Mouse (Mus musculus) gastrocnemius, postnatal 4 days (tissue): Measurements from ENCODE around the gene Kif20b. TPM values are rescaled to one million over a fixed set of nuclear protein-coding genes. Genes with fewer than 3 reads are reported as not detected.

ENCODE experiments used
- DNase-seq, 2 experiments: peaks; one replicate each; pipeline ENCODE4 v3.0.0; 2021 to 2022; ENCODE audit warnings: low spot score in 2 of 2, mixed read lengths in 2 of 2
- microRNA-seq: library from miRNA; unstranded; fragments of <30 nt; microRNA quantifications from one replicate; pipeline ENCODE4 v1.2.0, GENCODE M21; 2021
- total RNA-seq, 2 experiments: library from RNA; stranded (reverse); gene quantifications; 2 replicates each; pipeline ENCODE4 v1.2.3; 2021

Kif20b gene
- total RNA-seq, 2 experiments from 2014 or later = 12.7 to 13.0 TPM

DNA sequence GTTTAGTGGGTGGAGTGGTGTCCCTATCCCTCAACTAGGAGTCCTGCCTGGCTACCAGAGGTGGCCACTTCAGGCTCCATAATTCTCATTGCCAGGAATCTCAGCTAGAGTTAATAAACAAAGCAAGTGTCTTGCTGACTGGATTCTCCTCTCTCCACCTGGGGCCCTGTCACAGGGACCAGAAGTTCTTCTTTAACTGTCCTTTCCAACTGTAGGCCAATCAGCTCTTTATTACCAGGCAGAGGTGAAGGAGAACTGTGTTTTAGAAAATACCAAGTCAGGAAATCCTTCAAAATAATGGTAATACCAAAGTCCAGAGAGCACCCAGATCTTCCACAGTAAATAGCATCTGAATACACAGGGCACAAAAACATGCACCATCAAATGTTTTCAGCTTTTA is 9.8 kb upstream of the Kif20b start:
- DNase-seq = no peak

DNA sequence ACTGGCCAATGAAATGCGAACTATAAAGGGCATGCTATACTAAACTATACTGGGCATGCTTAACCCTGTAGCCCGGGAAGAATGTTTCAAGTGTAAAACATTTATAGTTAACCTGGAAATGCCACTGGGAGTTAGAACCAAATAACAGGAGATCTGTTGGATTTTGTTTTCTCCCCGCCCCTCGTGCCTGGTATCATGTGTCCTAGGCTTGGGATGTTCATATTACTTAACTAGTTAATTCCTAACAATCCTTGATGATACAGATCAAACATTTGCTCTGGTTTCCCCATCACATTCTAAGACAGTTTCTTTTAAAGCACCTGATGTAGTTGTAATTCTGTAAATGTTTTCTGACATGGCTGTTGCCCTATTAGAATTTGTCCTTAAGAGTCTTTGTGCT is 2.1 kb upstream of the Kif20b start:
- no peak for DNase-seq

DNA sequence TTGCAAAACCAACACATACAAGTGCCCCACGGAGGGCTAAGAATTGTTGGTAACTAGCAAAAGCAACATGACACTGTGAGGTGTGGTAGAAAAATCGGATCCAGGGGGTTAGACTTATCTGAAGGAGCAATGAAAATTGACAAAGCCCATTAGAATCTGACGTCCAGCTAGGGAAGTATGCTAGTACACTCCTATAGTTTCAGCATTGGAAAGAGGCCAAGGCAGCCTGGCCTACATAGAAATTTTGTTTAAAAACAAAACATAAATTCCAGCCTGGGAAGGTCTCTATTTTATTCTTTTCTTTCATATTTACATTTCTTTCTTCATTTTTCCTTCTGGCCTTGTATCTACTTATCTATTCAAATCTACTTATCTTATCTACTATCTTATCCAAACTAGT is 1.6 kb upstream of the Kif20b start:
- no peak for DNase-seq

DNA sequence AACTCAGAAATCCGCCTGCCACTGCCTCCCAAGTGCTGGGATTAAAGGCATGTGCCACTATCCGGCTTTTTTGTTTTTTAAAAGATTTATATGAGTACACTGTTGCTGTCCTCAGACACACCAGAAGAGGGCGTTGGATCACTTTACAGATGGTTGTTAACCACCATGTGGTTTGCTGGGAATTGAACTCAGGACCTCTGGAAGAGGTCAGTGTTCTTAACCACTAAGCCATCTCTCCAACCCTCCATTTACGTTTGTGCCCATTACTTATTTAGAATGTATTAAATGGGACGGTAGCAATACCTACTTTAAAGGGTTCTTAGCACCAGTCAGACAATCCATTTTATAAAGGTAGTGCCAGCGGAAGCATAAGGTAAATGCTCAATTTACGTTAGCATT is 909 bp upstream of the Kif20b start:
- no peak for DNase-seq

DNA sequence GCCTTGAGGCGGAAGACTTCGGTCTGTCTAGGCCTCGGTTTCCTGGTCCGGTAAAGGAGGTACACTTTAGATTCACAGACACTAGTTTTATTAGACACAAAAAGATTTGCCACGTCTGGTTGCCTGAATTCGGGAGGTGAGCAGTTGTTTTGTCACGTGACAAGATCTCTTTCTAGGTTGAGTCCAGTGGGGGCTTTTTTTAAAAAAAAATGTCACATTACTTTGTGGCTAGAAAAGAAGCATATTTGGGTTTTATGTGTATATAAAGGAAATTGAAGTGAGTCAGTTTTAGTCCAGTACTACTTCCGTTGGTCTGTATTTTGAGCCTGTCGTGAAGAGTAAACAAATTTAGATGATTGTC is 422 bp downstream of the Kif20b start:
- no peak for DNase-seq

DNA sequence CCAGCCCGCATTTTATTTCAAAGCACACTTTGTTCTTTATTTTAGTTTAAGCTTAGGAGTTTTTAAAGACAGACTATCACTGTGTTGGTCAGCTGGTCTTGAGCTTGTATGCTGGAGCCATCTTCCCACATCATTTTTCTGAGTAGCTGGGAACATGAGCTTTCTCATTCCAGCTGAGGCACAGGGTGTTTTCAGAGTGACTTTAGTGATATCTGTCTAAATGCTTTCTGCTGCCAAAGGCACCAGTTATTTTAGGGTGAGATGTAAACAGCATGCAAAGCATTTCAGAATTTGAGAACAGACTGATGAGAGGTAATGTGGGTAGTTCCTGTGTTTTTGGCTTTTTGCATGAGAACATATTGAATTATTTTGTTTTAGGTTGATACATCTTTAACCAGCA is 25.0 kb downstream of the Kif20b start:
- DNase-seq = no peak

DNA sequence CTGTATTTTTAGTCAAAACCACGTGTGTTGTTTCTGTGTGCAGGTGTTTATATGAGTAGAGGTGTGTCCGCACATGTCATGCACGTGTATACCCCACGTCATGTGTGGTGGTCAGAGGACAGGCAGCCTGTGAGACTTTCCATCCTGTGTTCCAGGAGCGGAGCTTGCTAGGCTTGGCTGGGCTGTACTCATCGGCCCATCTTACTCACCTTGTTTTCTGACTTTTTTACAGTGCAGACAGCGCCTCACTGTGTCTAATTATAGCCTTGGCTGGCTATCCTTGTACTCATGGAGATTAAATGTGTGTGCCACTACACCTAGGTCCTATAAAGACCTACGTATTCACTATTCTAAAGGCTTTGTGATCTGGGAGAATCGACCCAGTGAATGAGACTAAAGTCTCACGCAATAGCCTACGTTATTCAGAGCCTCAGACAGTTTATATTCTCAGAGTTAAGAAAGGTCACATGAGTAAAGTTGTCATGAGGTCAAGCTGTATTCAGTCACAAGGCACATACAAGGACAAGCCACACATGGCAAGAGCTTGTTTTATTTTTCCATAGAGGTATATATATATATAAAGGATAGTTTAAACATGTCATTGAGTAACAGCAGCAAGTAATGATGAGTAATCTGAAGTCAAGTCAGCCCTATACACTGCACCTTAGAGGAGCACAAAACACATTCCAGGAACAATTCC is 31.8 kb downstream of the Kif20b start:
- no peak for DNase-seq

DNA sequence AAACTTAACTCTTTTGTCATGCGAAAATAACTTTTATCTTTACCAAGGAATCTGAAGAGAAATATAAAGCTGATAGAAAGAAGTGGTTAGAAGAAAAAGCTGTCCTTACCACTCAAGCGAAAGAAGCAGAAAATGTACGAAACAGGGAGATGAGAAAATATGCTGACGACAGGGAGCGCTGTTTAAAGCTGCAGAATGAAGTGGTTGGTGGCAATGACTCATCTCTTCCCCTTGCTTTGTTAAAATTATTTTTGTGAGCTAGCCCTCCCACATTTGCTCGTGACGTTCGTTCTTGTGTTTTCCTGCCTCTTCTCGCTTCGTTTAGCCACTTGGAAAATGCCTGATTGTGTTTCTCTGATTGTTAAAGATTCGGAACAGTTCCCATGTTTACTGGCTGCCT is 37.2 kb downstream of the Kif20b start:
- no peak for DNase-seq

DNA sequence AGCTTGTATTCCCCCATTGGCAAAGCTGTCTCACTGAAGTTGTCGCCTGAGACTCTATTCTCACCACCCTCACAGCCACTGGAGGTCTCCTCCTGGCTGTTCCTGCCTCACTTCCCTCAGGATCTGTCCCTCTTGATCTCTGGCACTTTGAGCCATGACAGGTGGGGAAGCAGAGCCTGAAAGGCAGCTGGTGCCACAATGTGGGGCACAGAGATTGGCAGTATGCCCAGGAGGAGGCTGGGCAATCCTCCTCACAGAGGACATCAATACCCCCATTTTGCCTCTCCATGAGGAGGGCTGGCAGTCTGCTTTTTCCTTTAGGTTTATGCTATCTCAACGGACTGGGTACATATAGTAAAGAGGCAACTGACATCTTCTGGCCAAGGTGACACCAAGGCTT is 62.6 kb downstream of the Kif20b start:
- peak in 1 of 2 experiments; percentile 9 for DNase-seq

DNA sequence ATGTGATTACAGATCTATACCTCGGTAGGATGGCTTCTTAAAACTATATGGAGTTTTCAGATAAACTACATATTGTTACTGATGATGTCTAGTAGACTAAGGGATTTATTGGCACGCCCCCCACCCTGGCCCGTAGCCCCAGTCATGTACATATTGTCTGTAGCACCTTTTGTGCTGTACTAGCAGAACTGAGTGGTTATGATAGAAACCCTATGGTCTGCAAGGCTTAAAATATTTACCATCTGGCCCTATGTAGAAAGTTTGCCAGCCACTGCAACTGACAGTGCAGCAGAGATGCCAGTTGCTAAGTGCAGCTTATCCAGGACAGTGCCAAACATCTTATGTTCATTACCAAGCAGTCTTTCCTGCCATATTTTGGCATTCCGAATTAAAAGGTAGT is 68.3 kb downstream of the Kif20b start:
- no peak for DNase-seq

DNA sequence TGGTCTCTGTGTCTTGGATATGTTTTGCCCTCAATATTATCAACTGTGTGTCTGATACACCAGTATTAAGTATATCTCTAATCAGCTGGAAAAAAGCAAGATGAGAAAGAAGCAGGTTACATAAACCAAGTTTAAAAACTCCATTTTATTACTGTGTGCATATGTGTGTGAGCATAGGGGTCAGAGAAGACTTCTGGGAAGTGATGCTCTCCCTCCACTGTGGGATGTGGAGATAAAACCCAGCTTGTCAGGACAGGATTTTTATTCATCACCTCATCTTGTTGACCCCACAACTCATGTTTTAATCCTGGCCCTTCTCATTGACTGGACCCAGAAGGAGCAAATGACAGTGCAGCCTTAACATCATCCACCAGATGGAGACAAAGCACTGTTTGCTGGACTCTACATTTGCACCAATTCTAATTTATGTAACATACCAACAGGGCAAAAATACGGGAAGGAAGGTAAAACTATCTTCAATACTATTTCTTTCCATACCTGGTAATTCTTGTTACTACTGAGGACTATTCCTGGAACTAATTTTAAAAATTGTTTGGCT is 70.9 kb downstream of the Kif20b start:
- DNase-seq = peak in 1 of 2 experiments; percentile 13

DNA sequence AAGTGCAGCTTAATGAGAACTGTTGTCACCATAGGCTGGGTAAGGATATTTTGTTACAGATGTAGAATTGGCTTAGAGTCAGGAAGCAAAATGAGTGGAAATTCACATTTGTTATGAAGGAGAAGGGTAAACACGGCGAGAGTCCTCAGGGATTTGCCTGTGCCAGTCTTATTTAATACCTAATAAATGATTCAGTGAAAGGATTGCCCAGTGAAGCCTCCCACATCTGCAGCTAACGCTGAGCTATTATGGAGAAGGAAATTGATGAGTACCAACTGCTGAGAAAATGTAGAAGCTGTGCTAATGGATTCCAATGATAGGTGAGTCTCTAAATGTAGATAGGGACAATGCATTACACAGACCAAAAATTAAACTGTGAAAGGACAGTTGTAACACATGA is 92.9 kb downstream of the Kif20b start:
- no peak for DNase-seq

DNA sequence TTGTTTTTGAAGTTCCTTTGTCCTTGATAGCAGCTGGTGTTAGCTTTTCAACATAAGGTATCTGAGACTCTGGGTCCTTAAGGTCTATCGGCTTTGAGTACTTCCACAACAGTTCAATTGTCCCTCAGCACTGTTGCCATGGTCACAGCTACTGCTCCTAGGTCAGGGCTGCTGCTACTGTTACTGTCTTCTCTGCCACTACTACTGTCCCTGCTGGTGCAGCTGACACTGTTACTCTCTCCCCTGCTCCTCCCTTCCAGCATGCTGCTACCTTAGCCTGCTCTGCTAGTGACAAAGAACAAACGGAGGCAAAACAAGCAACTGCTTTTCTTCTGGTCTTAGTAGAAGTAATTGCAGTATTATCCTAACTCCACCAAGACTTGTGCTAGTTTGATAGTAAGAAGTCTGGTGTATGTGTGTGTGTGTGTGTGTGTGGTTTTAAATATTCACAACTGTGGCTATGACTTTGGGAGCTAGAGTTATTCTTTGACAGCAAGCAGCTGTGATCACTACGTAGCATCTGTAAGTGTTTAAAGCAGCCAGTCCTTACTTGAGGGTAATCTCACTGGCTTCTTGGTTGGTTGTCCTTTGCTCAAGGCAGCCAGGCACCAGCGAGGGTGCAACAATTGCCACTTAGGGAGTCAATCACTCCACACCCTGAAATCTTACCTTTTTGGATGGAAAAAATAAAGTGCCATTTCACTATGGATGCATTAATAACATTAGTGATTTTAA is 95.5 kb downstream of the Kif20b start:
- DNase-seq = no peak

DNA sequence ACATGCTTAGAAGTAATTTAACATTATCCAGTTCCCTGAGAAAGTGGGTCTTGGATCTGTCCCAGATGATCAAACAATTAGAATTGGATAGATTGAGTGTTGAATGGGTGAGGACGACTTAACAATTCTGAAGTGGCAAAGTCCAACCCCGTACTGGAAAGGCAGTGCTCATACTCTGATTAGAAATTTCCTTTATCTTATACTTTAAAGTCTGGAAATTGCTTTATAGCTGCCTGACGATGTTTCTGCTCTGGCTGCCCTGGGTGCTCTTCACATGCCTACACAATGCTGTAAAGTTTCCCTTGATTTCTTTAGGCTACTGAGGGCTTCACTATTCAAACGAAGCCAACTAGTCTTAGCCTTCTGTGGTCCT is 96.0 kb downstream of the Kif20b start:
- DNase-seq = no peak

Small RNA genes within 50 kb of the gene (microRNA-seq; reads per million reads assigned to microRNA genes)
- not detected for gene Mir1950

Other genes starting within 250 kb of the Kif20b start
- 1 to 10 TPM; 3.6 to 3.8 TPM for gene Slc16a12, start 175.1 kb upstream of the Kif20b start, total RNA-seq
- gene Pank1, start 42.9 kb upstream of the Kif20b start, total RNA-seq = 10 to 100 TPM; 12.0 to 12.7 TPM